Mouse (Mus musculus) kidney, adult 11 months (tissue): ENCODE data around the gene Eif4e.

Experiments used
- DNase-seq: peaks from one replicate; pipeline ENCODE4 v3.0.0; 2022

Gene Eif4e

GRCm38 (mm10) chr3:138591002-138591401 is 65.0 kb downstream of the Eif4e start:
- no peak for DNase-seq

- no peak for DNase-seq
Observed at GRCm38 (mm10) chr3:138591806-138592365, 65.9 kb downstream of the Eif4e start.

GRCm38 (mm10) chr3:138593131-138593530 is 67.2 kb downstream of the Eif4e start:
- DNase-seq: no peak

- no peak for DNase-seq
Observed at GRCm38 (mm10) chr3:138593911-138594310, 67.9 kb downstream of the Eif4e start.

GRCm38 (mm10) chr3:138601076-138601475 is 75.1 kb downstream of the Eif4e start:
- no peak for DNase-seq

- no peak for DNase-seq
Observed at GRCm38 (mm10) chr3:138605132-138605531, 79.2 kb downstream of the Eif4e start.

- DNase-seq: no peak
Observed at GRCm38 (mm10) chr3:138608665-138609064, 82.7 kb downstream of the Eif4e start.
